Mouse (Mus musculus): ENCODE measurements around the gene Pth2.

- no peak for TF ChIP-seq CTCF (IDR thresholded peaks at IDR 0.05; ENCODE audit: low read depth, low read length)
- no peak for TF ChIP-seq POLR2A (IDR thresholded peaks at IDR 0.05; ENCODE audit: borderline replicate concordance, low read depth, low read length)
These were observed 29.5 kb upstream of the Pth2 start for GRCm38 (mm10) chr7:45151303-45151702.

Measured in bone marrow macrophage, adult 2 months (primary cell).